Mouse (Mus musculus): Measurements from ENCODE around the gene Cdh23. TPM values are rescaled to one million over a fixed set of nuclear protein-coding genes. Genes with fewer than 3 reads are reported as not detected.

The Cdh23 gene
- total RNA-seq, 4 experiments from 2014 or later, result 1.4 to 3.1 (median 2.1) TPM

Other genes starting within 250 kb of the Cdh23 start
- gene Slc29a3, start 56.3 kb upstream of the Cdh23 start, total RNA-seq (2022), result 10 to 100 TPM; 41.8 to 74.3 (median 57.3) TPM
- 1 to 10 TPM; 3.9 to 7.9 (median 6.1) TPM for gene Unc5b, start 135.1 kb upstream of the Cdh23 start, total RNA-seq (2022)

All from adrenal gland, adult 8-10 months (tissue).